Mouse (Mus musculus) hindbrain, embryonic 10.5 days (tissue): ENCODE measurements around the gene Prox1. TPM values are rescaled to one million over a fixed set of nuclear protein-coding genes. Genes with fewer than 3 reads are reported as not detected.

ENCODE experiments used
- DNase-seq: peaks from one replicate; pipeline ENCODE4 v3.0.0-alpha.2; 2017; ENCODE audit warnings: low spot score
- H3K27ac ChIP-seq: fragments of 300-500 bp; sonication (generic); 2 replicates; pipeline ENCODE4 v1.5.1; 2016; ENCODE audit warnings: mild to moderate bottlenecking, moderate library complexity
- H3K27me3 ChIP-seq: fragments of 300-500 bp; sonication (generic); 2 replicates; pipeline ENCODE4 v1.6.1; 2016; ENCODE audit warnings: mild to moderate bottlenecking; ENCODE audit not compliant: poor library complexity, insufficient read depth, severe bottlenecking
- H3K36me3 ChIP-seq: fragments of 300-500 bp; sonication (generic); 2 replicates; pipeline ENCODE4 v1.6.1; 2016; ENCODE audit warnings: mild to moderate bottlenecking, moderate library complexity
- H3K4me1 ChIP-seq: fragments of 300-500 bp; sonication (generic); replicated peaks from 2 replicates; pipeline ENCODE4 v1.6.1; 2016; ENCODE audit warnings: mild to moderate bottlenecking
- H3K4me3 ChIP-seq: fragments of 300-500 bp; sonication (generic); 2 replicates; pipeline ENCODE4 v1.5.1; 2016; ENCODE audit warnings: mild to moderate bottlenecking, moderate library complexity
- H3K9me3 ChIP-seq: fragments of 300-500 bp; sonication (generic); 2 replicates; pipeline ENCODE4 v1.6.1; 2016; ENCODE audit warnings: mild to moderate bottlenecking, moderate library complexity
- WGBS: fragments of 180-500 bp; shearing (Covaris S2); methylation state at CpG from one replicate; pipeline ENCODE4 v1.1.7; 2016; 5-methylcytosine and 5-hydroxymethylcytosine counted together
- polyA plus RNA-seq: library from polyadenylated mRNA; unstranded; fragments of >200 nt; fragmentation: Nextera tagmentation; extraction: Ambion mirVana; gene quantifications from 2 replicates; pipeline ENCODE4 v1.2.1, GENCODE M21; 2016

The Prox1 gene
- polyA plus RNA-seq, 1 experiment from 2014 or later: 9.4 TPM

DNA sequence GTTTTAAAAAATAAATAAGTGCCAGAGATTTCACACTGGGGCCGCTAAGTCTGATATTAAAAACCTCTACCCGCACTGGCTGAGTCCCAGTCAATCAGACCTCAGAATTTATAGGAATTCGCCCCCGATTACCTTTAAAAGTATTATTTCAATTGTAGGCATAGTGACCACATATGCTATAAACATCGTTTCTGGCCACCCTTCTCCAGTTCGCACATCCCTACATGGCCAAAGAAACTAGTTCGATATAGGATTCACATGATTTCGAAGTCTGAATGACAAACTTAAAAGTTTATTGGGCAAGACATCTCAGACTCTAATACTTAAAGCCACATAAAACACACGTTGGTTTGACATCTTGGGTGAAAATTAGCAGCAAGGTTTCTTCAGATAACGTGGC, 827 bp upstream of the Prox1 start:
- DNase-seq: no peak
- H3K9me3 ChIP-seq: no peaks in the 10 kb centered on the region
- 3% methylated on average over 10 of the region's 10 CpGs for WGBS
- H3K36me3 ChIP-seq: no peaks in the 10 kb centered on the region
- peaks cover 62% of the 10 kb centered on the region for H3K27me3 ChIP-seq
- H3K27ac ChIP-seq: no peak overlapping the region
- peak overlapping the region; percentile 84 for H3K4me3 ChIP-seq
- H3K4me1 ChIP-seq: peaks cover 72% of the 10 kb centered on the region

DNA sequence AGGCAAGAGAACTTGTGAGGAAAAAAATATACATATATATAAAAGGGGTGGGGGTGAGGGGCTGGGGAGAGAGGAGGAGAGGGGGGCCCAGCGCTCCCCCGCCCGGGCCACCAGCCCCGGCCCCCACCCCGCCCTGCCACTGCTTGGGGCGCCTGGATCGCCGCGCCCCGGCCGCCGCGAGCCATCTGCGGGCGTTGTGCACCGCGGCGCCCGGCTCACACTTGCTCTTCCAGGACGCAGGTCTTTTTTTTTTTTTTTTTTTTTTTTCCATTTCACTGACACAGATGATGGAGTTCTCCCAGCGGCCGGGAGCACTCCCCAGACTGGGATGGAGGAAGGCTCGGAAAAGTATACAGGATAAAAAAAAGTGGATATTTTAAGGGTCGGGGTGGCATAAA, 304 bp upstream of the Prox1 start:
- H3K27me3 ChIP-seq: peaks cover 59% of the 10 kb centered on the region
- no peak for DNase-seq
- peak overlapping the region; percentile 84 for H3K4me3 ChIP-seq
- under 1% methylated on average over 24 of the region's 24 CpGs for WGBS
- no peaks in the 10 kb centered on the region for H3K36me3 ChIP-seq
- peak overlapping the region; percentile 93 for H3K27ac ChIP-seq
- no peaks in the 10 kb centered on the region for H3K9me3 ChIP-seq
- H3K4me1 ChIP-seq: peaks cover 77% of the 10 kb centered on the region

GRCm38 (mm10) chr1:190168761-190169671, 1.5 kb downstream of the Prox1 start:
- DNase-seq: peak; percentile 74
- Histone ChIP-seq H3K27me3 (peaks cover 41% of the 10 kb centered on the region), H3K27ac (peak overlapping the region; percentile 93), H3K9me3 (no peaks in the 10 kb centered on the region), H3K4me1 (peaks cover 71% of the 10 kb centered on the region), H3K4me3 (peak overlapping the region; percentile 84), H3K36me3 (no peaks in the 10 kb centered on the region)
- WGBS: under 1% methylated on average over 51 of the region's 51 CpGs

DNA sequence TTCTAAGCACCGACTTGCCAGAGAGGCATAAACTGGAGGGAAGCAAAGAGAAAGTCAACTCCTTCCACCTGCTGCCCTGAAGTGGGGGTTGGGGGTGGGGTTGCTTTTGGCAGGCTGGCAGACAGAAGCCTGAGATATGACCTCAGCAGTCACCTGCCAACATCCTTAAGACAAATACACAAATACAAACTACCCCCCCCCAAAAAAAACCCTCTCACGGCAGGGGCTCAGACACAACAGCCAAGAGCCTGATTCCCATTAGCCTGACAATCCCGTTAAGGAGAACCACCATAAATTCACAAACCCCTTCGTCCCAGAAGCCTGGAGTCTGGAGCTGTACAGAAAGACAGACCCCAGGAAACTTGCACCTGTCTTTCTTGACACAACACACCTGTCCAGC, 2.4 kb downstream of the Prox1 start:
- Histone ChIP-seq H3K9me3 (no peaks in the 10 kb centered on the region), H3K36me3 (no peaks in the 10 kb centered on the region), H3K27ac (peak overlapping the region; percentile 93), H3K27me3 (peaks cover 33% of the 10 kb centered on the region), H3K4me3 (peak overlapping the region; percentile 84), H3K4me1 (peaks cover 63% of the 10 kb centered on the region)
- WGBS: 3% methylated on average over 4 of the region's 4 CpGs
- no peak for DNase-seq

DNA sequence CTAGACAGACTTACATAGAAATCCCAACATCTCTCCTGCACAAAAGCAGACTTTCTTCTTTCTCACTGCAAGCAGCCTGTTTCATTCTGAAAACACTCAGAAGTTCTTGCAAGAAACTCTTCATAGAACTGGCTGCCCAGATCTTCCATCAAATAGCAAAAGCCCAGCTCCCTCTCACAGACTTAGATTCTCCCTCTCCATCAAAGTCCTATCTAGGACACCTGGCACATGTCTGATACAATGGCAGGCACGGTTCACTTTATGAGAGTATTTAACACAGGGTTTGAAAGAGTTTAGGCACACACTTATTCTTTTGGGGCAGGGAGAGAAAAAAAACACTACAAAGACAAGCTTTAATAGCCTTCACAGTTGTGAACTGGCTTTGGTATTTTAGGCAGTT, 2.9 kb downstream of the Prox1 start:
- H3K4me1 ChIP-seq: peaks cover 61% of the 10 kb centered on the region
- peak overlapping the region; percentile 93; the same call in 1 of the 2 replicates for H3K27ac ChIP-seq
- no peaks in the 10 kb centered on the region for H3K9me3 ChIP-seq
- 20% methylated on average over 1 of the region's 1 CpGs for WGBS
- H3K4me3 ChIP-seq: peak overlapping the region; percentile 84
- H3K27me3 ChIP-seq: peaks cover 28% of the 10 kb centered on the region
- no peaks in the 10 kb centered on the region for H3K36me3 ChIP-seq
- no peak for DNase-seq

DNA sequence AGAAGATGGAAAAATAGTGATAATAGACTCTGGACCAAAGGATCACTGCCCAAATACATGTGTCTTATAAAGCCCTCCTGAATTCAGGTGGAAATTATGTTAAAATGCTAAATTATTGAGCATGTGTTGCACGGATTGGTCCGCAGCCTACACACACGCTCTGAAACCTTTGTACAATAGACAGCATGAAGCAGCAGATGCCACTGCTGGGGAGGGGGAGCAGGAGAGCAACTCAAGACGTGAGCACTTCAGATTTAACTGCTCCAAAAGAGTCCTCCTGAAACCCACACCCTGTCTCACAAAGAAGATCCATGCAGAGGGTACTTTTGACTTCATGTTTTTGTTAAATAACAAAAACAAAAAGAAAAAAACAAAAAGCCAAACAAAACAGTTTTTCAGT, 5.0 kb downstream of the Prox1 start:
- Histone ChIP-seq H3K4me3 (no peak overlapping the region), H3K27ac (no peak overlapping the region), H3K36me3 (peaks cover 16% of the 10 kb centered on the region), H3K27me3 (peaks cover 21% of the 10 kb centered on the region), H3K9me3 (no peaks in the 10 kb centered on the region), H3K4me1 (peaks cover 63% of the 10 kb centered on the region)
- DNase-seq: no peak
- 21% methylated on average over 4 of the region's 4 CpGs for WGBS

DNA sequence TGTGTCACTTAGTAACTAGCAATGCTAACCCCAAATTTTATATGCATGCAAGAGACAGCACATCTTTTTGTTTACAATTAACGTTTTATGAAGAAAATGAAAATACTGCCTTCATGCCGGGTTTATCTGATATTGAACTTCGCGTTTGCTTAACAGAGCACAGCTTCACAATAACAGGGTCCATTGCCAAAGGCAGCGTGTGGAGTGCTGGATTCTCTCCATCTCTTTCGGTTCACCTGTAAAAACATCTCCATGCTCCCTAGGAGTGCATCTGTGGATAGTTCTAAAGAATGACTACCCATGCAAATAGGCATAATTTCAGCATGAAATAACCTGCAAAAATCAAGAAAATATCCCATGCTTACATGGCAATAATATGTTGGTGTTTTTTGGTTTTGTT, 7.0 kb downstream of the Prox1 start:
- WGBS: 84% methylated on average over 6 of the region's 6 CpGs

GRCm38 (mm10) chr1:190161708-190162465, 8.6 kb downstream of the Prox1 start:
- no peak for DNase-seq
- WGBS: 79% methylated on average over 19 of the region's 19 CpGs
- Histone ChIP-seq H3K4me3 (no peak overlapping the region), H3K9me3 (no peaks in the 10 kb centered on the region), H3K27ac (peak overlapping the region; percentile 69), H3K27me3 (peaks cover 14% of the 10 kb centered on the region; the same call in 1 of the 2 replicates), H3K4me1 (peaks cover 59% of the 10 kb centered on the region), H3K36me3 (peaks cover 40% of the 10 kb centered on the region)

More for the DNA sequence above, 7.0 kb downstream of the Prox1 start:
- Histone ChIP-seq H3K4me1 (peaks cover 74% of the 10 kb centered on the region), H3K27ac (no peak overlapping the region), H3K27me3 (peaks cover 24% of the 10 kb centered on the region), H3K9me3 (no peaks in the 10 kb centered on the region), H3K4me3 (no peak overlapping the region), H3K36me3 (peaks cover 25% of the 10 kb centered on the region)
- no peak for DNase-seq

- WGBS: 76% methylated on average over 18 of the region's 18 CpGs
- no peak for DNase-seq
- peaks cover 41% of the 10 kb centered on the region for H3K36me3 ChIP-seq
- H3K27ac ChIP-seq: peak overlapping the region; percentile 69
- H3K4me3 ChIP-seq: no peak overlapping the region
- peaks cover 64% of the 10 kb centered on the region for H3K4me1 ChIP-seq
- H3K9me3 ChIP-seq: no peaks in the 10 kb centered on the region
- H3K27me3 ChIP-seq: peaks cover 14% of the 10 kb centered on the region; the same call in 1 of the 2 replicates
Observed at GRCm38 (mm10) chr1:190161288-190161687, 9.2 kb downstream of the Prox1 start.

DNA sequence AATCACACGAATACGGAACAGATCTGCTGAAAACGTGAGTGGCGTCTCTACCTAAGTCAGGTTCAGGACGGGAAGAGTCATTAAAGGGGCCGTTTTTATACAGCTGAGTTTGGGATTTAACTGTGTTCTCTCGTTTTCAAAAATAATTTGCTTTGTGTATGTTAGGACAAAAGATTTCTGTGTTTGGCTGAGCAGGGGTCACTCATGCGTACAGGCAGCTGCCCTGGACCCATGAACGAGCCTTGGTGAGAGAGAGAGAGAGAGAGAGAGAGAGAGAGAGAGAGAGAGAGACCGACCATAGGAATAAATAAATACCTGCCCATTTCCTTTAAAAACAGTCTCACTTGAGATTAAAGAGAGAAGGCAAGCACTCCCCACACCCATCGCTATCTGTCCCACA, 11.1 kb downstream of the Prox1 start:
- Histone ChIP-seq H3K4me1 (peaks cover 63% of the 10 kb centered on the region), H3K4me3 (no peak overlapping the region), H3K36me3 (peaks cover 41% of the 10 kb centered on the region), H3K27me3 (peaks cover 11% of the 10 kb centered on the region; the same call in 1 of the 2 replicates), H3K9me3 (no peaks in the 10 kb centered on the region), H3K27ac (peak overlapping the region; percentile 67)
- 50% methylated on average over 11 of the region's 11 CpGs for WGBS
- no peak for DNase-seq

DNA sequence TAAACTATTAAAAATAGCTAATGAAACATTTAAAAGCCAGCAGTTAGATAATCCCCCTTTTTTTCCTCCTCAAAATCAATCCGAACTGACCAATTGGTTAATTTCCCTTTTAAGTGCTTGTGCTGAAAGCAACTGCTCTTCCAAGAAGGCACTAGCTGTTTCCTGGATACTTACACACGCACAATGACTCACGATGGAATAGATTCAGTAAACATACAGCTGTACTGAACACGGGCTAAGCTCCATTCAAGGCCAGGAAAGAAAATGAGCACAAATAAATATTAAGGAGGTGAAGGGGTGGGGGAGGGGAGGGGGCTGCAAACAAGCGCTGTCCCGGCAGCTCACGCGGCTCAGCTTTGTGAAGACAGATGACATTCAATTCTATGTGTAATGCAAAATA, 14.8 kb downstream of the Prox1 start:
- H3K36me3 ChIP-seq: peaks cover 41% of the 10 kb centered on the region
- WGBS: 32% methylated on average over 8 of the region's 8 CpGs
- no peak overlapping the region for H3K4me3 ChIP-seq
- peaks cover 6% of the 10 kb centered on the region; the same call in 1 of the 2 replicates for H3K27me3 ChIP-seq
- H3K9me3 ChIP-seq: no peaks in the 10 kb centered on the region
- no peak for DNase-seq
- H3K4me1 ChIP-seq: peaks cover 58% of the 10 kb centered on the region
- no peak overlapping the region for H3K27ac ChIP-seq

GRCm38 (mm10) chr1:190155021-190155420, 15.5 kb downstream of the Prox1 start:
- no peak overlapping the region for H3K27ac ChIP-seq
- H3K27me3 ChIP-seq: no peaks in the 10 kb centered on the region; the same call in 1 of the 2 replicates
- peaks cover 34% of the 10 kb centered on the region for H3K36me3 ChIP-seq
- no peaks in the 10 kb centered on the region for H3K9me3 ChIP-seq
- H3K4me1 ChIP-seq: peaks cover 56% of the 10 kb centered on the region
- H3K4me3 ChIP-seq: no peak overlapping the region
- DNase-seq: no peak
- WGBS: 64% methylated on average over 2 of the region's 2 CpGs

GRCm38 (mm10) chr1:190154292-190154691, 16.2 kb downstream of the Prox1 start:
- Histone ChIP-seq H3K9me3 (no peaks in the 10 kb centered on the region), H3K27ac (no peak overlapping the region), H3K27me3 (no peaks in the 10 kb centered on the region; the same call in 1 of the 2 replicates), H3K4me1 (peaks cover 56% of the 10 kb centered on the region), H3K4me3 (no peak overlapping the region), H3K36me3 (peaks cover 34% of the 10 kb centered on the region)
- DNase-seq: no peak
- 56% methylated on average over 7 of the region's 7 CpGs for WGBS
